In genomic region chr1:193344976-193345375, GRCm38 (mm10) we compare ENCODE assay signal across 18 mouse cellular contexts. TPM values are rescaled to one million over a fixed set of nuclear protein-coding genes. Genes with fewer than 3 reads are reported as not detected.
DNase-seq lines count a peak whose midpoint lies in the region; ATAC-seq and TF ChIP-seq lines count a peak whose summit lies in the region.
"Had no signal": no experiment of that assay in that cellular context is flagged by ENCODE, and none has a peak within 500 bp of the region (broad histone marks: within the 10 kb centered on the region; RNA-seq: fewer than 3 reads in every experiment).

No protein-coding gene starts in this region.

- TF ChIP-seq EP300 in stomach, postnatal 0 days (optimal IDR thresholded peaks at IDR 0.05): no peak

- H3K4me1 ChIP-seq in forebrain, embryonic 10.5 days: peaks cover 7% of the 10 kb centered on the region
- no peaks in the 10 kb centered on the region for H3K4me1 ChIP-seq in forebrain, embryonic 14.5 days (ENCODE audit: control insufficient read depth, insufficient read depth, low read length)
- no peaks in the 10 kb centered on the region for H3K4me1 ChIP-seq in stomach, embryonic 15.5 days
- no peaks in the 10 kb centered on the region for H3K4me1 ChIP-seq in stomach, postnatal 0 days (replicated peaks; ENCODE audit: control insufficient read depth, insufficient read depth)

- H3K4me3 ChIP-seq in forebrain, embryonic 10.5 days: no peak overlapping the region
- H3K4me3 ChIP-seq in forebrain, embryonic 14.5 days (ENCODE audit: low read depth, low read length): no peak overlapping the region
- H3K4me3 ChIP-seq in stomach, embryonic 15.5 days (replicated peaks): no peak overlapping the region
- no peak overlapping the region for H3K4me3 ChIP-seq in stomach, postnatal 0 days (ENCODE audit: low read depth, low read length)
- H3K4me3 ChIP-seq: heart, embryonic 13.5 days; hindbrain, embryonic 10.5 days had no signal

- H3K27ac ChIP-seq in forebrain, embryonic 10.5 days: 0 out of 2 replicates have a peak overlapping the region, but pooled peaks have one; percentile 40
- H3K27ac ChIP-seq in forebrain, embryonic 14.5 days (ENCODE audit: low read depth, low read length): no peak overlapping the region; the same call in 1 of the 2 replicates
- H3K27ac ChIP-seq in stomach, embryonic 15.5 days: peak overlapping the region; percentile 40; the same call in 1 of the 2 replicates
- no peak overlapping the region for H3K27ac ChIP-seq in stomach, postnatal 0 days (replicated peaks)
- H3K27ac ChIP-seq: heart, embryonic 13.5 days; hindbrain, embryonic 10.5 days had no signal

- no peak overlapping the region for H3K4me2 ChIP-seq in forebrain, embryonic 14.5 days (ENCODE audit: low read length)
- H3K4me2 ChIP-seq in stomach, embryonic 15.5 days: no peak overlapping the region
- H3K4me2 ChIP-seq in stomach, postnatal 0 days (replicated peaks; ENCODE audit: low read depth): no peak overlapping the region
- H3K4me2 ChIP-seq: heart, embryonic 13.5 days; lung, embryonic 14.5 days had no signal

- no peaks in the 10 kb centered on the region for H3K27me3 ChIP-seq in forebrain, embryonic 10.5 days (ENCODE audit: poor library complexity, severe bottlenecking)
- no peaks in the 10 kb centered on the region for H3K27me3 ChIP-seq in forebrain, embryonic 14.5 days (replicated peaks; ENCODE audit: control insufficient read depth, insufficient read depth, low read length)
- no peaks in the 10 kb centered on the region; the same call in 1 of the 2 replicates for H3K27me3 ChIP-seq in stomach, embryonic 15.5 days (replicated peaks)
- H3K27me3 ChIP-seq in stomach, postnatal 0 days (ENCODE audit: control insufficient read depth, insufficient read depth, low read length): no peaks in the 10 kb centered on the region

- H3K9ac ChIP-seq in forebrain, embryonic 14.5 days (ENCODE audit: low read length): no peak overlapping the region
- H3K9ac ChIP-seq in stomach, embryonic 15.5 days: no peak overlapping the region
- no peak overlapping the region for H3K9ac ChIP-seq in stomach, postnatal 0 days (ENCODE audit: low read length)
- H3K9ac ChIP-seq: heart, embryonic 13.5 days; lung, embryonic 14.5 days had no signal

- no peaks in the 10 kb centered on the region for H3K9me3 ChIP-seq in forebrain, embryonic 10.5 days
- H3K9me3 ChIP-seq in forebrain, embryonic 14.5 days (replicated peaks; ENCODE audit: control insufficient read depth, low read length): no peaks in the 10 kb centered on the region
- no peaks in the 10 kb centered on the region for H3K9me3 ChIP-seq in stomach, embryonic 15.5 days
- no peaks in the 10 kb centered on the region for H3K9me3 ChIP-seq in stomach, postnatal 0 days (ENCODE audit: control insufficient read depth, low read length)
- H3K9me3 ChIP-seq: G1E; heart, embryonic 13.5 days; hindbrain, embryonic 10.5 days had no signal

- TF ChIP-seq CTCF in stomach, postnatal 0 days (IDR thresholded peaks at IDR 0.05; ENCODE audit: low read depth): no peak

- no peak for ATAC-seq in forebrain, embryonic 14.5 days
- no peak; the same call in 1 of the 2 replicates for ATAC-seq in stomach, embryonic 15.5 days (ENCODE audit: insufficient read depth, low FRiP score, low read depth)
- ATAC-seq in stomach, postnatal 0 days (ENCODE audit: low FRiP score, low TSS enrichment): no peak; the same call in 1 of the 2 replicates
- peak; percentile 39 for ATAC-seq in granulocyte monocyte progenitor cell, adult 5-6 weeks (replicated peaks; ENCODE audit: poor library complexity, severe bottlenecking)
- ATAC-seq in monocyte, adult 5-6 weeks (replicated peaks; ENCODE audit: insufficient number of reproducible peaks, low FRiP score, low TSS enrichment, poor library complexity, severe bottlenecking): no peak

- H3K36me3 ChIP-seq in forebrain, embryonic 10.5 days (replicated peaks): peaks cover 5% of the 10 kb centered on the region
- H3K36me3 ChIP-seq in forebrain, embryonic 14.5 days (ENCODE audit: control insufficient read depth, insufficient read depth, low read length): peaks cover 19% of the 10 kb centered on the region
- no peaks in the 10 kb centered on the region for H3K36me3 ChIP-seq in stomach, embryonic 15.5 days
- no peaks in the 10 kb centered on the region; the same call in 1 of the 2 replicates for H3K36me3 ChIP-seq in stomach, postnatal 0 days (ENCODE audit: control insufficient read depth, insufficient read depth, low read length)
- H3K36me3 ChIP-seq: G1E had no signal

- WGBS in forebrain, embryonic 10.5 days: 26% methylated on average over 2 of the region's 2 CpGs
- 19% methylated on average over 2 of the region's 2 CpGs for WGBS in forebrain, embryonic 14.5 days
- 20% methylated on average over 2 of the region's 2 CpGs for WGBS in stomach, embryonic 15.5 days
- WGBS in stomach, postnatal 0 days: 26% methylated on average over 2 of the region's 2 CpGs

- no peak for DNase-seq in forebrain, embryonic 10.5 days (ENCODE audit: extremely low spot score, low spot score)
- no peak for DNase-seq in forebrain, embryonic 14.5 days (ENCODE audit: low spot score)
- no peak for DNase-seq in stomach, postnatal 0 days (ENCODE audit: low spot score)
- DNase-seq in thymus, postnatal 36 days: peak; percentile 29 to 50
- DNase-seq in heart, postnatal 4 days: no peak
- DNase-seq: adrenal gland, postnatal 36 days; cerebellum, adult 11 months; kidney, adult 11 months; liver; lung, embryonic 14.5 days had no signal

RNA-seq across cellular contexts. Expression of gene Camk1g, which starts 25.1 kb away (rescaled TPM):
- 12.1 and 12.2 TPM in 2 replicates for polyA plus RNA-seq in forebrain, embryonic 10.5 days (2016; fragmentation: Nextera tagmentation; extraction: Ambion mirVana)
- polyA plus RNA-seq in forebrain, embryonic 14.5 days (2014; fragmentation: Nextera tagmentation; extraction: Ambion mirVana): 36.1 and 44.6 TPM in 2 replicates
- polyA plus RNA-seq in stomach, embryonic 15.5 days (2015; fragmentation: Nextera tagmentation; extraction: Ambion mirVana): 6.7 and 8.9 TPM in 2 replicates
- polyA plus RNA-seq in stomach, postnatal 0 days (2015; fragmentation: Nextera tagmentation; extraction: Ambion mirVana): 1.5 and 1.6 TPM in 2 replicates
- not detected in 2 replicates for total RNA-seq in granulocyte monocyte progenitor cell, adult 5-6 weeks (2014; fragmentation: Nextera tagmentation)
- not detected in 2 replicates for total RNA-seq in granulocyte monocyte progenitor cell, adult 5-6 weeks (2017)
- total RNA-seq in monocyte, adult 5-6 weeks (2017): not detected in 3 replicates
- 1 to 10 TPM; 3.9 to 4.1 TPM for total RNA-seq in heart, postnatal 4 days (2021)
- total RNA-seq: G1E; megakaryocyte, adult 5-6 weeks; neutrophil, adult 5-6 weeks had no signal
- polyA plus RNA-seq: G1E had no signal

Comparison
In these comparisons a context has a peak if more than half of its experiments do, and no peak if none do; other contexts are left out.
1. H3K27ac ChIP-seq: peak in forebrain, embryonic 10.5 days (single experiment) and stomach, embryonic 15.5 days (single experiment); none in forebrain, embryonic 14.5 days (single experiment) and stomach, postnatal 0 days (single experiment).
2. DNase-seq: peak in thymus, postnatal 36 days (2 of 2); none in forebrain, embryonic 10.5 days (single experiment), forebrain, embryonic 14.5 days (single experiment), stomach, postnatal 0 days (single experiment) and heart, postnatal 4 days (single experiment).